Mouse (Mus musculus): ENCODE measurements at regions not wholly inside any gene's neighbourhood (a gene's known extent, or its start where the extent isn't known, plus 50 kb on each side); places are given as distances from the start of the nearest gene placed in this dataset.

DNA sequence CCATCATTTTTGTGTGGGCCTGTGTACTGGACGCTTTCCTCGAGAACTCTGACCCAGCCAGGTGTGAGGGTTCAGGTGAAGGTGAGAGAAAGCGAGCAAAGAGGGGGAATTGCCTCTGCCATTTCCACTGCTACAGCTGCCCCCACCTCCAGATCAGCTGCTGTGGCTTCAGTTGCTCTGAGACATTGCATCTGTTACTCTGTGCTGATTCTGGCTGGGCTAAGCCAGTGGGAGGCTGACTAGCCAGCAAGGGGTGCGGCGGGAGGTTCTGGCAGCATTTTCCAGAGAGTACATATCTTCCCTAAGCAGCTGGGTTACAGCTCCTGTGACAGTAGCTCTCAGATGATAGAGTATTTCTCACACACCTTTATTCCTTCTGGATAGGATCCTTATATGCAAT lies 712.7 kb upstream of the Cdh18 start:
- no peaks in the 10 kb centered on the region for H3K36me3 ChIP-seq (replicated peaks; ENCODE audit: control insufficient read depth, insufficient read depth)
- no peaks in the 10 kb centered on the region for H3K27me3 ChIP-seq (ENCODE audit: control insufficient read depth, insufficient read depth, low read length)
- WGBS = 89% methylated on average over 5 of the region's 5 CpGs
- H3K27ac ChIP-seq = no peak overlapping the region
- H3K4me3 ChIP-seq (replicated peaks; ENCODE audit: low read length) = no peak overlapping the region
- DNase-seq (ENCODE audit: low spot score) = no peak
- H3K4me1 ChIP-seq (replicated peaks; ENCODE audit: control insufficient read depth, insufficient read depth, low read length) = no peaks in the 10 kb centered on the region
- H3K9ac ChIP-seq = no peak overlapping the region
- no peak overlapping the region for H3K4me2 ChIP-seq (replicated peaks)
- ATAC-seq (ENCODE audit: low FRiP score) = no peak
- no peaks in the 10 kb centered on the region for H3K9me3 ChIP-seq (ENCODE audit: control insufficient read depth, low read length)

DNA sequence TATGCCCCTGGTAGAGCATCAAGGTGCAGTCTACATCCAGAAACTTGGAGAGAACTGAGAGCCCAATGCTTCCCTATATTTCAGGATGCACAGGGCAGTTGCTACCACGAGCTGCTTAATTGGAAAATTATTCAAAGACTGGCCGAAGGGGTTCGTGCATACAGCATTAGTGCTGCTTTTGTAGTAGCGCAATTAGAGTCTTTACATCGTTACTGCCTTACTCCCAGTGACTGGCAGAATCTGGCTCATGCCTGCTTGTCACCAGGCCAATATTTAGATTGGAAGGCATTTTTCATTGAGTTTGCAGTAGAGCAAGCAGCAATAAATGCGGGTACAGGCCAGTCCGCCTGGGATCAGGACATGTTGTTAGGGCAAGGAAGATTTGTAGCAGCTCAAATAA lies 690.3 kb upstream of the Cdh18 start:
- DNase-seq (ENCODE audit: low spot score) (peak; percentile 3), ATAC-seq (ENCODE audit: low FRiP score) (no peak)
- Histone ChIP-seq H3K27me3 (ENCODE audit: control insufficient read depth, insufficient read depth, low read length) (no peaks in the 10 kb centered on the region), H3K4me2 (replicated peaks) (no peak overlapping the region), H3K9me3 (ENCODE audit: control insufficient read depth, low read length) (peaks cover 7% of the 10 kb centered on the region; the same call in 1 of the 2 replicates), H3K9ac (no peak overlapping the region), H3K27ac (no peak overlapping the region), H3K36me3 (replicated peaks; ENCODE audit: control insufficient read depth, insufficient read depth) (no peaks in the 10 kb centered on the region), H3K4me3 (replicated peaks; ENCODE audit: low read length) (no peak overlapping the region), H3K4me1 (replicated peaks; ENCODE audit: control insufficient read depth, insufficient read depth, low read length) (no peaks in the 10 kb centered on the region)
- WGBS = 88% methylated on average over 7 of the region's 7 CpGs

DNA sequence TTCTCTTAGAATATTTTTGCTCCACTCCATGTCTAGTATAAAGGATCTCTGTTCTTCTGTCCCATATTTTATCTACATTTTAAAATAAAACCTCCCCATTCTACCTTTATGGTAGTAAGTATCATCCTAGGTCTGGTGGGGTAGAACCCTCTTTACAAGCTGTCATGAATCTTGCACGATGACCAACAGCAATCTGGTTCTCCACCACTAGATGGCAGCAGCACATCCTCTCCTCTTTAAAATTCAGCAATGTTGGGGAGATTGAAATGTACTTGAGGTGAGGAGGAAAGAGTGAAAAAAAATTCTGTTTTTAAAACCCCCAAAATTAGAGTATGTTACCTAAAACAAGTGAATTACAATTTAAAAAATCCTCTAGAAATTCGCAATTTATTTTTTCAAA lies 663.6 kb upstream of the Cdh18 start:
- Histone ChIP-seq H3K4me2 (replicated peaks) (no peak overlapping the region), H3K9me3 (ENCODE audit: control insufficient read depth, low read length) (no peaks in the 10 kb centered on the region), H3K36me3 (replicated peaks; ENCODE audit: control insufficient read depth, insufficient read depth) (no peaks in the 10 kb centered on the region), H3K4me3 (replicated peaks; ENCODE audit: low read length) (no peak overlapping the region), H3K9ac (no peak overlapping the region), H3K27ac (no peak overlapping the region), H3K27me3 (ENCODE audit: control insufficient read depth, insufficient read depth, low read length) (no peaks in the 10 kb centered on the region), H3K4me1 (replicated peaks; ENCODE audit: control insufficient read depth, insufficient read depth, low read length) (no peaks in the 10 kb centered on the region)
- DNase-seq (ENCODE audit: low spot score) = peak; percentile 82
- ATAC-seq (ENCODE audit: low FRiP score) = peak; percentile 55
- WGBS = 40% methylated on average over 2 of the region's 2 CpGs
